ENCODE assay signal across 12 mouse cellular contexts in the genomic region with DNA sequence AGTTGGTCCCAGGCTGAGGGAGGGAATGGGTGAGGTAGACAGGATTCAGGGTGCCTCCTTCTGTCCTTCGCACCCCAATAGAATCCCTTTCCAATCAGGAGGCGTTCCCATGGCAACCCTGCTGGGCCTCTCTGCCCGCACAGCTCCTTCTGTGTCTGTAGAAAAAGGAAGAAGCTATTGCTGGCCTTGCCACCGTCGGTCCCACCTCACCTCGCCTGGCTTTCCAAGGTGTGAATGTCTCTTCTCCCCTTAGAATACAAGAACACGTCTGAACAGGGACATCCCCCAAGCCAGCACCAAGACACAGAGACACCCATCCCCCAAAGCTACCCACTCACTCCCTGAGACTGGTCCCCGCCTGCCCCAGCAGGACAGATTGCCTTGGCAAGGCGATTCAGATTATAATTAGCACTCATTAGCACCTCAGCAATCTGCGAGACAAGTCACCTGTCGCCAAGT. TPM values are rescaled to one million over a fixed set of nuclear protein-coding genes. Genes with fewer than 3 reads are reported as not detected.
DNase-seq lines count a peak whose midpoint lies in the region; ATAC-seq and TF ChIP-seq lines count a peak whose summit lies in the region.
"Had no signal": no experiment of that assay in that cellular context is flagged by ENCODE, and none has a peak within 500 bp of the region (broad histone marks: within the 10 kb centered on the region; RNA-seq: fewer than 3 reads in every experiment).

No protein-coding gene starts in this region.

- H3K27me3 ChIP-seq in forebrain, embryonic 14.5 days (replicated peaks; ENCODE audit: control insufficient read depth, insufficient read depth, low read length) = no peaks in the 10 kb centered on the region
- H3K27me3 ChIP-seq in midbrain, embryonic 14.5 days (ENCODE audit: control insufficient read depth, insufficient read depth, low read length) = no peaks in the 10 kb centered on the region

- H3K36me3 ChIP-seq in forebrain, embryonic 14.5 days (ENCODE audit: control insufficient read depth, insufficient read depth, low read length) = no peaks in the 10 kb centered on the region
- H3K36me3 ChIP-seq in midbrain, embryonic 14.5 days (ENCODE audit: control insufficient read depth, insufficient read depth, low read length) = no peaks in the 10 kb centered on the region
- H3K36me3 ChIP-seq: limb, embryonic 15.5 days had no signal

- no peak overlapping the region for H3K9ac ChIP-seq in forebrain, embryonic 14.5 days (ENCODE audit: low read length)
- H3K9ac ChIP-seq in midbrain, embryonic 14.5 days (replicated peaks; ENCODE audit: low read length) = no peak overlapping the region
- H3K9ac ChIP-seq: limb, embryonic 15.5 days had no signal

- peaks cover 52% of the 10 kb centered on the region for H3K4me1 ChIP-seq in forebrain, embryonic 14.5 days (ENCODE audit: control insufficient read depth, insufficient read depth, low read length)
- H3K4me1 ChIP-seq in midbrain, embryonic 14.5 days (ENCODE audit: control insufficient read depth, insufficient read depth, low read length) = peaks cover 30% of the 10 kb centered on the region
- H3K4me1 ChIP-seq in lung, adult 2 months (ENCODE audit: control insufficient read depth, insufficient read depth, low read length) = no peaks in the 10 kb centered on the region

- peak overlapping the region; percentile 83 for H3K27ac ChIP-seq in forebrain, embryonic 14.5 days (ENCODE audit: low read depth, low read length)
- H3K27ac ChIP-seq in midbrain, embryonic 14.5 days (replicated peaks; ENCODE audit: low read depth, low read length) = peak overlapping the region; percentile 15; the same call in 1 of the 2 replicates
- H3K27ac ChIP-seq: limb, embryonic 15.5 days had no signal

- H3K9me3 ChIP-seq in forebrain, embryonic 14.5 days (replicated peaks; ENCODE audit: control insufficient read depth, low read length) = no peaks in the 10 kb centered on the region
- no peaks in the 10 kb centered on the region for H3K9me3 ChIP-seq in midbrain, embryonic 14.5 days (ENCODE audit: control insufficient read depth, low read length)
- H3K9me3 ChIP-seq: limb, embryonic 15.5 days had no signal

- TF ChIP-seq POLR2A in lung, adult 2 months (IDR thresholded peaks at IDR 0.05; ENCODE audit: borderline replicate concordance, extremely low read depth, low read depth, low read length) = no peak

- ATAC-seq in forebrain, embryonic 14.5 days = peak; percentile 92
- peak; percentile 34; the same call in 1 of the 2 replicates for ATAC-seq in midbrain, embryonic 14.5 days (ENCODE audit: low FRiP score, low TSS enrichment)

- no peak for TF ChIP-seq CTCF in lung, adult 2 months (IDR thresholded peaks at IDR 0.05; ENCODE audit: insufficient read depth, low read length)

- no peak overlapping the region for H3K4me3 ChIP-seq in forebrain, embryonic 14.5 days (ENCODE audit: low read depth, low read length)
- H3K4me3 ChIP-seq in midbrain, embryonic 14.5 days (replicated peaks; ENCODE audit: low read depth, low read length) = no peak overlapping the region
- no peak overlapping the region for H3K4me3 ChIP-seq in lung, adult 2 months (replicated peaks; ENCODE audit: extremely low read depth, low read depth, low read length)
- H3K4me3 ChIP-seq: limb, embryonic 15.5 days had no signal

- peak overlapping the region; percentile 35 for H3K4me2 ChIP-seq in forebrain, embryonic 14.5 days (ENCODE audit: low read length)
- H3K4me2 ChIP-seq in midbrain, embryonic 14.5 days (ENCODE audit: low read length) = no peak overlapping the region
- H3K4me2 ChIP-seq: limb, embryonic 15.5 days had no signal

- 6% methylated on average over 11 of the region's 11 CpGs for WGBS in forebrain, embryonic 14.5 days
- 4% methylated on average over 11 of the region's 11 CpGs for WGBS in midbrain, embryonic 14.5 days
- WGBS in lung, adult 2 months = 31% methylated on average over 11 of the region's 11 CpGs

- peak; percentile 64 for DNase-seq in brain, embryonic 18.5 days (ENCODE audit: low read depth, low spot score)
- DNase-seq in forebrain, embryonic 14.5 days (ENCODE audit: low spot score) = peak; percentile 95
- DNase-seq in layer of hippocampus, adult 8-10 months (ENCODE audit: low spot score in 2 of 2) = peak; percentile 79 to 82
- DNase-seq in midbrain, embryonic 14.5 days = peak; percentile 79
- no peak for DNase-seq in adrenal gland, adult 2 months
- DNase-seq in lung, adult 2 months = no peak
- DNase-seq in ovary, postnatal 36 days (ENCODE audit: low spot score) = no peak
- no peak for DNase-seq in urinary bladder, postnatal 10 days (ENCODE audit: low spot score)

RNA-seq across cellular contexts. Expression of a gene that starts 8.8 kb away (rescaled TPM):
- not detected in 2 replicates for polyA plus RNA-seq in forebrain, embryonic 14.5 days (2014; fragmentation: Nextera tagmentation; extraction: Ambion mirVana)
- not detected for total RNA-seq in layer of hippocampus, adult 8-10 months (2022)
- not detected in 2 replicates for polyA plus RNA-seq in midbrain, embryonic 14.5 days (2014; fragmentation: Nextera tagmentation; extraction: Ambion mirVana)
- not detected for total RNA-seq in adrenal gland, adult 2 months (2021)
- polyA plus RNA-seq in adrenal gland, adult 2 months (2012; rRNA removed) = not detected in 2 replicates
- polyA plus RNA-seq in lung, adult 2 months (2012; rRNA removed) = not detected in 2 replicates
- total RNA-seq: MEL had no signal
- polyA plus RNA-seq: cortical plate, adult 2 months; heart, embryonic 16.5 days; limb, embryonic 15.5 days had no signal

Comparison
In these comparisons a context has a peak if more than half of its experiments do, and no peak if none do; other contexts are left out.
1. DNase-seq: peak in brain, embryonic 18.5 days (single experiment), forebrain, embryonic 14.5 days (single experiment), layer of hippocampus, adult 8-10 months (2 of 2) and midbrain, embryonic 14.5 days (single experiment); none in adrenal gland, adult 2 months (single experiment), lung, adult 2 months (single experiment), ovary, postnatal 36 days (single experiment) and urinary bladder, postnatal 10 days (single experiment).